Mouse (Mus musculus) right cerebral cortex, adult 18-20 months (tissue): ENCODE results near the gene Chit1.

Source experiments
- DNase-seq: peaks from one replicate; pipeline ENCODE4 v3.0.0; 2022; ENCODE audit warnings: mixed read lengths

Chit1 gene

DNA sequence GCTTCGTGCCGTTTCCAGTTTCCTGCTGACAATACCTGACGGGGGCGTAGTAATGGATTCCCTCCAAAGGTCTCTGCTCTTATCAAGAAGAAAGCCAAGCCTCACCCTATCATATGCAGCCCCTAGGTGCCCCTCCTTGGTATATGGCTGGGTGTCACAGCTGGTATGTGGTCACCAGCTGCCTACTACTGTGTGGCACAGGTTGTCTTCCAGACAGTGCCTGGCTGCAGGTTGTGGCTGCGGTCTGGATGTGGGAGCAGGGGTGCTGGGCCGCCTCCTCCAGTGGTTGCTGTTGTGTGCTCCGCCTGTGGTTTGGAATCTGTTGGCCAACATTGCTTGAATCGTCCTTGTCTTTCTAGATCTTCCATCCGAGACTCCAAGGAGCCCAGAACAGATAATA is 39.7 kb downstream of the Chit1 start:
- no peak for DNase-seq

GRCm38 (mm10) chr1:134151655-134152412 is 40.8 kb downstream of the Chit1 start:
- peak; percentile 74 for DNase-seq

- DNase-seq, result no peak
These were observed 41.9 kb downstream of the Chit1 start for GRCm38 (mm10) chr1:134152626-134153590.

DNA sequence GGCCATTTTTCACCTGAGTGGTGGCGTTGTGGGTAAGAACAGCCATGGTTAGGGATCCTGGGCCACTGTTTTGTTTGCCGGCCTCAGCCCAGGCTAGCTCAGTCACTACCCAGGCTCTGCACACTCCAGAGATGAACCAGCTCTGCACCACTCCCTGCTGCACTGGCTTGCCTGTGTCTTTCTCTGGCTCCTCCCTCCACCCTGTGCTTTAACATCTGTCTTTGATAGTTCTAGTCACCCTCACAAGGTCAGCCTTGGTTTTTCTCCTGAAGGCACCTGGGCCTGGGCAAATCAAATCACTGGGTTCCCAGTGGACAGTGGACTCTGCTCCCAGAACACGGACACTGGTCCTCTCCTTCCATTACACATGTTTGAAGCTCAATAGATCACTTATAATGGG is 43.1 kb downstream of the Chit1 start:
- DNase-seq, result no peak

- no peak for DNase-seq
These were observed 43.6 kb downstream of the Chit1 start for GRCm38 (mm10) chr1:134154655-134155054.

- DNase-seq, result no peak
These were observed 49.4 kb downstream of the Chit1 start for GRCm38 (mm10) chr1:134160404-134160803.

- DNase-seq, result no peak
These were observed 50.4 kb downstream of the Chit1 start for GRCm38 (mm10) chr1:134161399-134161798.

GRCm38 (mm10) chr1:134162510-134163225 is 51.6 kb downstream of the Chit1 start:
- DNase-seq, result no peak

GRCm38 (mm10) chr1:134163476-134163875 is 52.4 kb downstream of the Chit1 start:
- no peak for DNase-seq

DNA sequence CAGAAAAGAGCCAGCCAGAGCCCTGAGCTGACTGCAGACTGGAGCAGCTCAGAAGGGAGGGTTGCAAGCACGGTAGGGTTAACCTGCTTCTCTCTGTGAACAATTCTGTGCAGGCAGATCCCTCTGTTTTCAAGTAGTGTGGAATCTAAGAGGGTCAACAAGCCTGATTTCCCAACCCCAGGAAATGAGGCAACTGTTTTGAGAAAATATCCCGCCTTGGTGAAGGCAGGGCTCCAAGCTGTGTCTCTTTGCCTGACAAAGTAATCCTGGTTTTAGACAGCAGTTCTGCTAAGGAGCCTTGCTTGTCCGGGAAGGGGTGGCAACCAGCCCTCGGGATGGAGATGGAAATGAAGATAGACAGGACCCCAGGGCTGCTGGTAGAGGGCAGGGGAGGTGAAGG is 53.4 kb downstream of the Chit1 start:
- no peak for DNase-seq

- no peak for DNase-seq
These were observed 55.5 kb downstream of the Chit1 start for GRCm38 (mm10) chr1:134166547-134166946.

GRCm38 (mm10) chr1:134167416-134168305 is 56.6 kb downstream of the Chit1 start:
- peak; percentile 48 for DNase-seq

- DNase-seq, result no peak
These were observed 57.5 kb downstream of the Chit1 start for GRCm38 (mm10) chr1:134168567-134168966.

- no peak for DNase-seq
These were observed 58.1 kb downstream of the Chit1 start for GRCm38 (mm10) chr1:134168985-134169697.

- DNase-seq, result no peak
These were observed 62.0 kb downstream of the Chit1 start for GRCm38 (mm10) chr1:134173081-134173480.

DNA sequence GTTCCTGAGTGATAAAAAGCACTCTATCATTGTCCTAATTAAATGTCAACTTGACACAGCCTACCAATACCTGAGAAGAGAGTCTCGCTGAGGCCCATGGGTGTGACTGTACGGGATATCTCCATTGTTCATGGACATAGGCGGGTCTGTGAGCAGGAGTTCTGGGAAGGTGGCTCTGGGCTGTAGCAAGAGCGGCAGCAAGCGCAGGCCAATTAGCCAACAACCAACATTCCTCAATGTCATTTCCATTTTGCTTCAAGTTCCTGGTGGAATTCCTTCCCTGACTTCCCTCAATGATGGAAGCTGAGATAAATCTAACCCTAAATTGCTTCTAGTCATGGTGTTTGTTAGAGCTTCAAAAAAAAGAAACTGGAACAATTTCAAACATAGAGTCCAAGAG is 66.9 kb downstream of the Chit1 start:
- DNase-seq, result no peak

- DNase-seq, result no peak
These were observed 71.0 kb downstream of the Chit1 start, which contains the start of gene Chil1 for GRCm38 (mm10) chr1:134182025-134182424. Chil1 (plus strand) TSS chr1:134182176.

GRCm38 (mm10) chr1:134184089-134184488 is 73.0 kb downstream of the Chit1 start:
- DNase-seq, result no peak

GRCm38 (mm10) chr1:134188217-134188616 is 77.2 kb downstream of the Chit1 start:
- no peak for DNase-seq

DNA sequence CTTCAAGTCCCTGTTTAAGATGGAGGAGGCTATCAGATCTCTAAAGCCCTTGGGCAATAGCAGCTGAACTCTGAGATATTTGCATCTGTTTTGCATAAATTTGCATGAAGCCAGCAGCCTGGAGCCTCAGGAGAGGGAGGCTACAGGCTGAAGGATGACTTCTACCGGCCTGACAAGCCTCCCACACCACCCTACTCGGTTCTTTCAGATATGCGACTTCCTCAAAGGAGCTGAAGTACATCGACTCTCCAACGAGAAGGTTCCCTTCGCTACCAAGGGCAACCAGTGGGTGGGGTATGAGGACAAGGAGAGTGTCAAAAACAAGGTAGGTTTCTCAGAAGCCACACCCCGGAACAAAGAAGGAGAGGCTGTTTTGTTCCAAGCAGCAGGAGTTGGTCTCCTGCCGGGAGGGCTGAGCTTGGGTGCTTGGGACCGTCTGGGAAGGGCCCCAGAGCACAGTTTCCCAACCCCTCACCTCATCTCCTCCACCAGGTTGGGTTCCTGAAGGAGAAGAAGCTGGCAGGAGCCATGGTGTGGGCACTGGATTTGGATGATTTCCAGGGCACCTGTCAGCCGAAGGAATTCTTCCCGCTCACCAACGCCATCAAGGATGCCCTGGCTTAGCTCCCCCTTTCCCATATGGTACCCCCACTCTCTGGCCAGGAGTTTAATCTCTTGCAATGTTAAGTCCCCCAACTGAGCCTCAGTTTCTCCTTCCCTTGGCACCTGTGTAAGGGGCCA is 78.1 kb downstream of the Chit1 start:
- DNase-seq, result no peak

DNA sequence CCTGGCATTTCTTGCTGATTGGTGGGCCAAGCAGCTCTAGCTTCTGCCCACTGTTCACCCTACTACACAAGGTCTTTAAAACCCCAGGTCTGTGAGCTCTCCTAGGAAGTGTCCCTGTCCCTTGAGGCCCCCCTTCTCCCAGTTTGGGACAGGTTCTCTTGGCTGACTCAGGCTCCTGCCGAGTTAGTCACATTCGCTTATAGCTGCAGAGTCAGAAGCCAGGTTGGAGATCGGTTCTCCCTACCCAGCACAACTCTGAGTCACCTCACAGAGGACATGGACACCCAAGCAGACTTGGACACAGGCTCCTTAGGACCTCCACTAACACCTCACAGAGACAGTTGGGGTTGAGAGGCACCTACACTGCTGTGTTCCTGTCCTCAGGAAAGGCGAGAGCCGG is 80.2 kb downstream of the Chit1 start:
- DNase-seq, result no peak
